Mouse (Mus musculus) stomach, embryonic 14.5 days (tissue): ENCODE results near the gene Rsl1d1. TPM values are rescaled to one million over a fixed set of nuclear protein-coding genes. Genes with fewer than 3 reads are reported as not detected.
"Not testable (repeated sequence)": the region's sequence is repeated elsewhere in the genome, so short reads cannot be mapped to it uniquely, and the experiment has no call there.

Experiments used
- ATAC-seq: fragments of 200-750 bp; cut with Nextera tagmentation; 2 replicates; pipeline ENCODE4 v1.8.0; 2017; ENCODE audit warnings: low read depth, moderate TSS enrichment; ENCODE audit not compliant: insufficient number of reproducible peaks, insufficient read depth, low FRiP score
- H3K27ac ChIP-seq: fragments of 300-500 bp; sonication (generic); 2 replicates; pipeline ENCODE4 v1.5.1; 2014; ENCODE audit warnings: mild to moderate bottlenecking, low read length, moderate library complexity, mixed read lengths
- H3K27me3 ChIP-seq: fragments of 300-500 bp; sonication (generic); 2 replicates; pipeline ENCODE4 v1.6.1; 2014; ENCODE audit warnings: low read length, control low read depth, mixed read lengths; ENCODE audit not compliant: control insufficient read depth, insufficient read depth
- H3K36me3 ChIP-seq: fragments of 300-500 bp; sonication (generic); 2 replicates; pipeline ENCODE4 v1.6.1; 2014; ENCODE audit warnings: mild to moderate bottlenecking, control low read depth, low read length, moderate library complexity, mixed read lengths; ENCODE audit not compliant: control insufficient read depth, insufficient read depth
- H3K4me1 ChIP-seq: fragments of 300-500 bp; sonication (generic); 2 replicates; pipeline ENCODE4 v1.6.1; 2014; ENCODE audit warnings: low read length, control low read depth, mixed read lengths; ENCODE audit not compliant: control insufficient read depth, insufficient read depth
- H3K4me2 ChIP-seq: fragments of 300-500 bp; sonication (generic); replicated peaks from 2 replicates; pipeline ENCODE4 v1.6.1; 2014; ENCODE audit warnings: low read depth, low read length, control low read depth
- H3K4me3 ChIP-seq: fragments of 300-500 bp; sonication (generic); 2 replicates; pipeline ENCODE4 v1.5.1; 2014; ENCODE audit warnings: low read depth, low read length, control low read depth
- H3K9ac ChIP-seq: fragments of 300-500 bp; sonication (generic); replicated peaks from 2 replicates; pipeline ENCODE4 v1.6.1; 2014; ENCODE audit warnings: low read depth, mild to moderate bottlenecking, control low read depth, low read length, moderate library complexity, mixed read lengths
- H3K9me3 ChIP-seq: fragments of 300-500 bp; sonication (generic); 2 replicates; pipeline ENCODE4 v1.6.1; 2016; ENCODE audit warnings: low read depth, low read length, control low read depth; ENCODE audit not compliant: control insufficient read depth
- WGBS: fragments of 180-500 bp; shearing (Covaris S2); extraction: QIAGEN DNeasy Blood & Tissue Kit; methylation state at CpG from one replicate; pipeline ENCODE4 v1.1.7; 2014; 5-methylcytosine and 5-hydroxymethylcytosine counted together
- polyA plus RNA-seq: library from polyadenylated mRNA; unstranded; fragments of >200 nt; fragmentation: Nextera tagmentation; extraction: Ambion mirVana; gene quantifications from 2 replicates; pipeline ENCODE4 v1.2.1, GENCODE M21; 2014

The Rsl1d1 gene
- polyA plus RNA-seq, 1 experiment from 2014 or later = 181 TPM

DNA sequence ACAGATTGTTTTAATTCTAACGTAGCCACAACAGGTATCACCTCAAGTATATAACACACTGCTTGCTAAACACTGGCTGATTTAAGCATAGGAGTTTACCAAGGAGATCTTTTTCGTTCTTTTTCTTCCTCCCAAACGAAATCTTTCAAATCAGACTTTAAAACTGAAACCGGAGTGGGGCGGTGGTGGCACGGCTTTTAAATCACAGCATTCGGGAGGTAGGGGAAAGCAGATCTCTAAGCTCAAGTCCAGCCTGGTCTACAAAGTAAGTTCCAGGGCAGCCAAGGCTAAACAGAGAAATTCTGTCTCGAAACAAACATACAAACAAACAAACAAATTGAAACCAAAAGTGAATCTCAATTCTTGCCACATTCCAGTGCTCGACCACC, 28.0 kb downstream of the Rsl1d1 start:
- Histone ChIP-seq H3K9ac (peak overlapping the region; percentile 81; the same call in 1 of the 2 replicates), H3K4me1 (no peaks in the 10 kb centered on the region), H3K4me2 (peak overlapping the region; percentile 90), H3K9me3 (no peaks in the 10 kb centered on the region), H3K27ac (peak overlapping the region; percentile 87), H3K36me3 (no peaks in the 10 kb centered on the region), H3K27me3 (no peaks in the 10 kb centered on the region), H3K4me3 (peak overlapping the region; percentile 94)
- no peak for ATAC-seq
- 10% methylated on average over 9 of the region's 9 CpGs for WGBS

DNA sequence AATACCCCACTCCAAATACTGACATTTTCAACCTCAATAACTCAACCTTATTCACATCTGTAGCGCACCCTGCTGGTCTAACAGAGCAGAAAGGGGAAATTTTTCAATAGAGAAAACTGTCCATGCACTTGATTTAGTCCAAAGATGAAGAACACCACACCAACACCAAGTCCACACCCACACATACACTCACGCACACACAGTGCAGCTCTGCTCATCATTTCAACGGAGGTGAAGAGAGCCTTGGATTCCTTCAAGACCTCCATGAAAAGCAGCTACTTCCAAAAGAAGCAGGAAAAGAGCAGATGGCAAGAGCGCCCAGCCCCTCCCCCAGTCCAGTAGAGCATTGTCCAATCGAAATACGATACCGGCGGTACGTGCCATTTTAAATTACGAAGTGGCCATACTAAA, 28.5 kb downstream of the Rsl1d1 start:
- no peaks in the 10 kb centered on the region for H3K9me3 ChIP-seq
- H3K36me3 ChIP-seq = no peaks in the 10 kb centered on the region
- WGBS = 13% methylated on average over 10 of the region's 10 CpGs
- H3K4me1 ChIP-seq = no peaks in the 10 kb centered on the region
- H3K27ac ChIP-seq = peak overlapping the region; percentile 87
- H3K9ac ChIP-seq = peak overlapping the region; percentile 81; the same call in 1 of the 2 replicates
- no peaks in the 10 kb centered on the region for H3K27me3 ChIP-seq
- H3K4me2 ChIP-seq = peak overlapping the region; percentile 90
- no peak for ATAC-seq
- H3K4me3 ChIP-seq = peak overlapping the region; percentile 94

DNA sequence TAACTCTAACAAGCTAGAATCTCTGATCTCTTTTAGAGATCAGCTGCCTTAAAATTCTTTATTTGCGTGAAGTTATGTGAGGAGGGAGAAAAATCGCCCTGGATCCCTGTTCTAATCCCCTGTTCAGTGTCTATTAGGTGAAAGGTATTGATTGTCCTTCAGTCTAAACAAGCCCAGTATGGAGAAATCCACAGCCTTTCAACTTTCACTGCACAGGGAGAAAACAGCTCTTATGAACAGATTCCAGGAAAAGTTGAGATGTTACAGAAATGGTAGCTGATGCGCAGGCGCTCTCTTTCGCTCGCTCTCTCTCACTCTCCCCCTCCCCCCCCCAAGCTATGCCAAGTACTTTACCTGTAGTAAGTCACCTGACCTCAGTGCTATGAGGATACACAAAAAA, 31.5 kb downstream of the Rsl1d1 start:
- 91% methylated on average over 6 of the region's 6 CpGs for WGBS
- no peak overlapping the region for H3K4me2 ChIP-seq
- H3K27me3 ChIP-seq = no peaks in the 10 kb centered on the region
- no peak overlapping the region for H3K9ac ChIP-seq
- H3K4me1 ChIP-seq = no peaks in the 10 kb centered on the region
- ATAC-seq = no peak
- no peak overlapping the region for H3K27ac ChIP-seq
- no peak overlapping the region for H3K4me3 ChIP-seq
- H3K9me3 ChIP-seq = no peaks in the 10 kb centered on the region
- H3K36me3 ChIP-seq = no peaks in the 10 kb centered on the region

DNA sequence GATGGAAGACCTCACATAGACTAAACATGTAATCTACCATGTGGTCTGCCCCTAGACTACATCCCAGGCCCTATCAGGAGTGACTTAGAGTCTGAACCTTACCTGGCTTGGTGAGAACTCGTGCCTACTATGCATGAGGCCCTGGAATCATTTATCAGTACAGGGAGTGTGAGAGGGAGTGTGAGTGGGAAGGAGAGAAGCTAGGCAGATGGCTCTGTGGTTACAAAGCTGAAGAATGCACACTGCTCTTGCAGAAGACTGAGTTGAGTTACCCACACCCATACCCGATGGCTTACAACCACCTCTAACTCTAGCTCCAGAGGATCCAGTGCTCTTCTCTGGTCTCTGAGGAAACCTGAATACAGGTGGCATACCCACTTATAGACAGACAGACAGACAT, 36.7 kb downstream of the Rsl1d1 start:
- no peak overlapping the region for H3K4me2 ChIP-seq
- H3K9me3 ChIP-seq = no peaks in the 10 kb centered on the region
- H3K4me1 ChIP-seq = no peaks in the 10 kb centered on the region
- ATAC-seq = no peak
- WGBS = 77% methylated on average over 2 of the region's 2 CpGs
- H3K36me3 ChIP-seq = peaks cover 17% of the 10 kb centered on the region
- H3K27me3 ChIP-seq = no peaks in the 10 kb centered on the region
- no peak overlapping the region for H3K9ac ChIP-seq
- H3K4me3 ChIP-seq = no peak overlapping the region
- no peak overlapping the region for H3K27ac ChIP-seq

DNA sequence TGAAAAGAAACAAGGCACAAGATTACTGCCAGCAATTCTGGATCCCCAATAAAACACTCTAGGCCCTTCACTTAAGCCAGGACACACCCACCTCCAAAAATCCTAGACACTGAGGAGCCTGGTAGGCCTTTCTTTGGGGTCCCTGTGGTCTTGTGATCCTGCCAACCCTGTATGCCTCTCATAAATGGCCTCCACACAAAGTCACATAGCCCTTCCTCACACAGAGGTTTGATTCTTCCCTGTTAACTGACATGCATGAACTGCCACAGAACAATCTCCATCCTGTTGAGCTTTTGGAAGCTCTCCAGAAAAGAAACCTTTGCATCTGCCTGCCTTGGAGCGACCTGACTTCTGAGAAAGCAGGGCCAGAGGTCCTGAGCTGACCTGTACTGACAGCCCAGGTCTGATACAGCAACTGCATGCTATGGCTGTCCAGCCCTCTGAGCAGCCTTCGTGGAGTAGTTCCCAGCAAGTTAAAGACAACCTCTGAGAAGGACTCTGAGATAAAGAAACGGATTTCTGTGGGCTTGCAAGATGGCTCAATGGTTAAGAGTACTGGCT, 38.4 kb downstream of the Rsl1d1 start:
- H3K9ac ChIP-seq = no peak overlapping the region
- no peak overlapping the region for H3K4me2 ChIP-seq
- no peak for ATAC-seq
- WGBS = 81% methylated on average over 3 of the region's 3 CpGs
- no peak overlapping the region for H3K27ac ChIP-seq
- H3K4me3 ChIP-seq = no peak overlapping the region
- H3K27me3 ChIP-seq = no peaks in the 10 kb centered on the region
- no peaks in the 10 kb centered on the region for H3K4me1 ChIP-seq
- no peaks in the 10 kb centered on the region for H3K9me3 ChIP-seq
- H3K36me3 ChIP-seq = peaks cover 17% of the 10 kb centered on the region

DNA sequence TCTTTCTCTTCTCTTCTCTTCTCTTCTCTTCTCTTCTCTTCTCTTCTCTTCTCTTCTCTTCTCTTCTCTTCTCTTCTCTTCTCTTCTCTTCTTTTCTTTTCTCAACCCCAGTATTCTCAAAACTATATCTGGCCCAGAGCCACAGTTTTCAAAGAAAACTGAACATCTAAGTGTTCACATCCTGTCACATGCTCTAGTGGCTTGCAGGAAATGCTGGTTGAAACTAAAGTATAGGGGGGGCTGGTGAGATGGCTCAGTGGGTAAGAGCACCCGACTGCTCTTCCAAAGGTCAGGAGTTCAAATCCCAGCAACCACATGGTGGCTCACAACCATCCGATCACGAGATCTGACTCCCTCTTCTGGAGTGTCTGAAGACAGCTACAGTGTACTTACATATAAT, 45.4 kb downstream of the Rsl1d1 start:
- 44% methylated on average over 1 of the region's 3 CpGs for WGBS

DNA sequence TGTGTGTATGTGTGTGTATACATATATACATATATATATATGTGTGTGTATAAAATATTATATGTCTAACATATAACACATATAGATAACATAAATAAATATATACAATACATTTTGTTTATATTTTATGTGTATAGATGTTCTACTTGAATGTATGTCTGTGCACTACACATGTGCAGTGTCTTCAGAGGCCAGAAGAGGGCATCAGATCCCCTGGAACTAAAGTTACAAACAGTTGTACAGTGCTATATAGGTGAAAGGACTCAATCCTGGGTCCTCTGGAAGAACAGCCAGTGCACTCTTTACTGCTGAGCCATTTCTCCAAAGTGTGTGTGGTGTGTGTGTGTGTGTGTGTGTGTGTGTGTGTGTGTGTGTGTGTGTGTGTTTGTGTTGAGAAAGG, 48.6 kb downstream of the Rsl1d1 start:
- no peak overlapping the region for H3K9ac ChIP-seq
- H3K4me3 ChIP-seq = no peak overlapping the region
- no peak overlapping the region for H3K4me2 ChIP-seq
- no peak overlapping the region for H3K27ac ChIP-seq
- ATAC-seq = no peak
- no peaks in the 10 kb centered on the region for H3K4me1 ChIP-seq
- H3K36me3 ChIP-seq = peaks cover 49% of the 10 kb centered on the region
- H3K9me3 ChIP-seq = no peaks in the 10 kb centered on the region
- no peaks in the 10 kb centered on the region for H3K27me3 ChIP-seq

More for the DNA sequence above, 45.4 kb downstream of the Rsl1d1 start:
- H3K4me3 ChIP-seq, H3K9me3 ChIP-seq, H3K4me1 ChIP-seq, ATAC-seq, H3K9ac ChIP-seq, H3K27ac ChIP-seq, H3K27me3 ChIP-seq, H3K4me2 ChIP-seq: not testable (repeated sequence)
- peaks cover 43% of the 10 kb centered on the region for H3K36me3 ChIP-seq

DNA sequence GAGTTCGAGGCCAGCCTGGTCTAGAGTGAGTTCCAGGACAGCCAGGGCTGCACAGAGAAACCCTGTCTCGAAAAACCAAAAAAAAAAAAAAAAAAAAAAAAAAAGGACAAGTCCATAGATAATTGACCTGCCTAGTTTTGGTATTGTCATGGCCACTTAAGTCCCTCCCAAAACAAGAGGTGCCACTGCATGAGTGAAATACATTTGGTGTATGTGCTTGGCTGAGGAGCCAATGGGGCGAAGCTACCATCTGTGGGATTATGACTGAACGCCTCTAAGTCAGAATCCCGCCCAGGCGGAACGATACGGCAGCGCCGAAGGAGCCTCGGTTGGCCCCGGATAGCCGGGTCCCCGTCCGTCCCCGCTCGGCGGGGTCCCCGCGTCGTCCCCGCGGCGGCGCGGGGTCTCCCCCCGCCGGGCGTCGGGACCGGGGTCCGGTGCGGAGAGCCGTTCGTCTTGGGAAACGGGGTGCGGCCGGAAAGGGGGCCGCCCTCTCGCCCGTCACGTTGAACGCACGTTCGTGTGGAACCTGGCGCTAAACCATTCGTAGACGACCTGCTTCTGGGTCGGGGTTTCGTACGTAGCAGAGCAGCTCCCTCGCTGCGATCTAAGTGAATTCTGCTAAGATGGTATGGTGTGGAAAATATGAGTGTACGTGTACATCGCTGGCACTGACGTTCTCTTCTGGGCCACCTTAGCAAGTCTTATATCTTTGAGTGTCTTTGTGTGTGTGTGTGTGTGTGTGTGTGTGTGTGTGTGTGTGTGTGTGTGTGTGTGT, 59.2 kb downstream of the Rsl1d1 start:
- H3K27ac ChIP-seq, ATAC-seq, H3K27me3 ChIP-seq, H3K4me1 ChIP-seq, H3K4me2 ChIP-seq, H3K4me3 ChIP-seq, H3K9ac ChIP-seq, H3K9me3 ChIP-seq: not testable (repeated sequence)
- H3K36me3 ChIP-seq = peaks cover 41% of the 10 kb centered on the region; the same call in 1 of the 2 replicates
- WGBS = 21% methylated on average over 54 of the region's 56 CpGs
